Comparison of ENCODE assay signal across 23 mouse cellular contexts in the genomic region with DNA sequence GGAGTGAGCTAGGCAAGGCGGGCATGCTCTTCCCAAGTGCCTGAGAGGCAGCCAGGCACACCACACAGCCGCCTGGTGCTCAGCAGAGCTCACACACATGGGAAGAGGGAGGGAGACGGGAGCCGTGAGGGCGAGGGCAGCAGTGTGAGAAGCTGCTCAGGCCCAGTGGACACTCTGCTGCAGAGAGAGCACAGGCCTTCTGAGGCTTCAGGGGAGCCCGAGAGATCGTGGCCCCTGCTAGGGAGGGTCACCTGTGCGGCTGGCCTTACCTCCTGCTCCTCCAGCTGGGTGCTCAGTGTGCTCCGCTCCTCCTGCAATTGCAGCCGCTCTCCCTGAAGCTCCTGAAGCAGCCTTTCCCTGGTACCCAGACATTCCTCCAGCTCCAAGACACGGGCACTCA. TPM values are rescaled to one million over a fixed set of nuclear protein-coding genes. Genes with fewer than 3 reads are reported as not detected.
A peak's percentile ranks its signal among the peaks of the same experiment; 100 is the strongest.
DNase-seq lines count a peak whose midpoint lies in the region; ATAC-seq and TF ChIP-seq lines count a peak whose summit lies in the region.
"Not testable (repeated sequence)": the region's sequence is repeated elsewhere in the genome, so short reads cannot be mapped to it uniquely, and the experiment has no call there.
"Had no signal": no experiment of that assay in that cellular context is flagged by ENCODE, and none has a peak within 500 bp of the region (broad histone marks: within the 10 kb centered on the region; RNA-seq: fewer than 3 reads in every experiment).

No protein-coding gene starts in this region.

- TF ChIP-seq CTCF in E14TG2a.4 (conservative IDR thresholded peaks at IDR 0.05; ENCODE audit: low read length); stomach, postnatal 0 days (IDR thresholded peaks at IDR 0.05; ENCODE audit: low read depth): not testable (repeated sequence)

- H3K9ac ChIP-seq in midbrain, embryonic 11.5 days (ENCODE audit: low read length); stomach, postnatal 0 days (ENCODE audit: low read length): not testable (repeated sequence)

- 93% methylated on average over 9 of the region's 11 CpGs for WGBS in midbrain, embryonic 11.5 days
- 91% methylated on average over 4 of the region's 11 CpGs for WGBS in stomach, postnatal 0 days

- peaks cover 67% of the 10 kb centered on the region for H3K4me1 ChIP-seq in E14TG2a.4 (replicated peaks; ENCODE audit: low read depth, low read length)
- not testable (repeated sequence) for H3K4me1 ChIP-seq in midbrain, embryonic 11.5 days (ENCODE audit: control insufficient read depth, insufficient read depth, low read length); stomach, postnatal 0 days (replicated peaks; ENCODE audit: control insufficient read depth, insufficient read depth)

- peaks cover 88% of the 10 kb centered on the region for H3K36me3 ChIP-seq in E14TG2a.4 (ENCODE audit: insufficient read depth, low read length)
- not testable (repeated sequence) for H3K36me3 ChIP-seq in midbrain, embryonic 11.5 days (ENCODE audit: control insufficient read depth, insufficient read depth, low read length); stomach, postnatal 0 days (ENCODE audit: control insufficient read depth, insufficient read depth, low read length)

- TF ChIP-seq EP300 in stomach, postnatal 0 days (optimal IDR thresholded peaks at IDR 0.05), result not testable (repeated sequence)

- not testable (repeated sequence) for H3K27me3 ChIP-seq in E14TG2a.4 (ENCODE audit: insufficient read depth, low read length); midbrain, embryonic 11.5 days (ENCODE audit: control insufficient read depth, insufficient read depth, low read length); stomach, postnatal 0 days (ENCODE audit: control insufficient read depth, insufficient read depth, low read length)

- not testable (repeated sequence) for H3K4me2 ChIP-seq in midbrain, embryonic 11.5 days; stomach, postnatal 0 days (replicated peaks; ENCODE audit: low read depth)

- not testable (repeated sequence) for H3K27ac ChIP-seq in midbrain, embryonic 11.5 days (ENCODE audit: low read depth, low read length); stomach, postnatal 0 days (replicated peaks)

- H3K4me3 ChIP-seq in E14TG2a.4 (replicated peaks; ENCODE audit: low read length), result 0 out of 2 replicates have a peak overlapping the region, but pooled peaks have one; percentile 37
- not testable (repeated sequence) for H3K4me3 ChIP-seq in midbrain, embryonic 11.5 days (ENCODE audit: low read depth, low read length); stomach, postnatal 0 days (ENCODE audit: low read depth, low read length)

- not testable (repeated sequence) for H3K9me3 ChIP-seq in E14TG2a.4 (ENCODE audit: low read length); midbrain, embryonic 11.5 days (ENCODE audit: control insufficient read depth, low read length); stomach, postnatal 0 days (ENCODE audit: control insufficient read depth, low read length)

- DNase-seq in heart, adult 11 months, result peak; percentile 79
- DNase-seq in midbrain, embryonic 11.5 days (ENCODE audit: low spot score, missing footprints), result peak; percentile 65
- not testable (repeated sequence) for DNase-seq in stomach, postnatal 0 days (ENCODE audit: low spot score)

- 0 out of 2 replicates have a peak, but pooled peaks have one; percentile 19 for ATAC-seq in erythroblast, adult 5-6 weeks (replicated peaks; ENCODE audit: low FRiP score, poor library complexity, severe bottlenecking)
- peak; percentile 26; the same call in 1 of the 2 replicates for ATAC-seq in erythroid progenitor cell, adult 5-6 weeks (replicated peaks; ENCODE audit: low FRiP score, poor library complexity, severe bottlenecking)
- not testable (repeated sequence) for ATAC-seq in midbrain, embryonic 11.5 days (ENCODE audit: low FRiP score)
- ATAC-seq in stomach, postnatal 0 days (ENCODE audit: low FRiP score, low TSS enrichment), result peak; percentile 23; the same call in 1 of the 2 replicates

RNA-seq across cellular contexts. Expression of gene Kifc1, which starts 6.1 kb away (rescaled TPM):
- total RNA-seq in erythroblast, adult 5-6 weeks (2015; ENCODE audit: low replicate concordance), result 5.0 and 17.6 TPM in 2 replicates
- total RNA-seq in erythroblast, adult 5-6 weeks (2017; ENCODE audit: low replicate concordance), result 47.5 and 80.7 TPM in 2 replicates
- total RNA-seq in erythroid progenitor cell, adult 5-6 weeks (2015; ENCODE audit: low replicate concordance), result 89.3 and 150 TPM in 2 replicates
- total RNA-seq in erythroid progenitor cell, adult 5-6 weeks (2017; ENCODE audit: low replicate concordance), result 479 and 506 TPM in 2 replicates
- polyA plus RNA-seq in midbrain, embryonic 11.5 days (2014; fragmentation: Nextera tagmentation; extraction: Ambion mirVana), result 8.1 and 11.4 TPM in 2 replicates
- 1.3 and 1.7 TPM in 2 replicates for polyA plus RNA-seq in stomach, postnatal 0 days (2015; fragmentation: Nextera tagmentation; extraction: Ambion mirVana)

RNA-seq across cellular contexts. Expression of gene Gm7029, which starts 10.7 kb away (rescaled TPM):
- total RNA-seq in erythroblast, adult 5-6 weeks (2015; ENCODE audit: low replicate concordance), result not detected in 2 replicates
- total RNA-seq in erythroblast, adult 5-6 weeks (2017; ENCODE audit: low replicate concordance), result not detected in 2 replicates
- total RNA-seq in erythroid progenitor cell, adult 5-6 weeks (2015; ENCODE audit: low replicate concordance), result not detected in 2 replicates
- total RNA-seq in erythroid progenitor cell, adult 5-6 weeks (2017; ENCODE audit: low replicate concordance), result not detected in 2 replicates
- not detected in 2 replicates for polyA plus RNA-seq in midbrain, embryonic 11.5 days (2014; fragmentation: Nextera tagmentation; extraction: Ambion mirVana)
- not detected in 2 replicates for polyA plus RNA-seq in stomach, postnatal 0 days (2015; fragmentation: Nextera tagmentation; extraction: Ambion mirVana)
- total RNA-seq: adrenal gland, adult 18-20 months; adrenal gland, adult 2 months; adrenal gland, adult 8-10 months; adrenal gland, postnatal 10 days; adrenal gland, postnatal 14 days; adrenal gland, postnatal 25 days; adrenal gland, postnatal 36 days; adrenal gland, postnatal 4 days; CH12.LX; G1E; MEL had no signal
- polyA plus RNA-seq: activated CD4-positive, CD25-positive, alpha-beta regulatory T cell, adult 4 months; adrenal gland, adult 2 months; brain, embryonic 14.5 days; C2C12; CD4-positive, CD25-positive, alpha-beta regulatory T cell, adult 4 months; cerebellum, adult 2 months; G1E; Patski had no signal

RNA-seq across cellular contexts. Expression of gene Platr17, which starts 20.6 kb away (rescaled TPM):
- total RNA-seq in erythroblast, adult 5-6 weeks (2015; ENCODE audit: low replicate concordance), result not detected in 2 replicates
- 9.7 TPM in 1 of 2 replicates, not detected in the other for total RNA-seq in erythroblast, adult 5-6 weeks (2017; ENCODE audit: low replicate concordance)
- total RNA-seq in erythroid progenitor cell, adult 5-6 weeks (2015; ENCODE audit: low replicate concordance), result not detected in 2 replicates
- total RNA-seq in erythroid progenitor cell, adult 5-6 weeks (2017; ENCODE audit: low replicate concordance), result not detected in 2 replicates
- 0.22 TPM in 1 of 2 replicates, not detected in the other for polyA plus RNA-seq in midbrain, embryonic 11.5 days (2014; fragmentation: Nextera tagmentation; extraction: Ambion mirVana)
- 1.1 TPM in 2 replicates for polyA plus RNA-seq in stomach, postnatal 0 days (2015; fragmentation: Nextera tagmentation; extraction: Ambion mirVana)
- total RNA-seq: adrenal gland, adult 18-20 months; adrenal gland, adult 2 months; adrenal gland, adult 8-10 months; adrenal gland, postnatal 10 days; adrenal gland, postnatal 14 days; adrenal gland, postnatal 25 days; adrenal gland, postnatal 36 days; adrenal gland, postnatal 4 days; CH12.LX; G1E; MEL had no signal
- polyA plus RNA-seq: adrenal gland, adult 2 months; C2C12; Patski had no signal

RNA-seq across cellular contexts. Expression of gene Daxx, which starts 24.9 kb away (rescaled TPM):
- 12.1 and 14.2 TPM in 2 replicates for total RNA-seq in erythroblast, adult 5-6 weeks (2015; ENCODE audit: low replicate concordance)
- total RNA-seq in erythroblast, adult 5-6 weeks (2017; ENCODE audit: low replicate concordance), result 20.4 and 21.7 TPM in 2 replicates
- 18.0 and 23.9 TPM in 2 replicates for total RNA-seq in erythroid progenitor cell, adult 5-6 weeks (2015; ENCODE audit: low replicate concordance)
- total RNA-seq in erythroid progenitor cell, adult 5-6 weeks (2017; ENCODE audit: low replicate concordance), result 23.4 and 29.3 TPM in 2 replicates
- 59.5 and 60.4 TPM in 2 replicates for polyA plus RNA-seq in midbrain, embryonic 11.5 days (2014; fragmentation: Nextera tagmentation; extraction: Ambion mirVana)
- polyA plus RNA-seq in stomach, postnatal 0 days (2015; fragmentation: Nextera tagmentation; extraction: Ambion mirVana), result 18.1 and 22.4 TPM in 2 replicates

RNA-seq across cellular contexts. Expression of gene Tapbp, which starts 31.4 kb away (rescaled TPM):
- total RNA-seq in erythroblast, adult 5-6 weeks (2015; ENCODE audit: low replicate concordance), result 30.7 and 30.9 TPM in 2 replicates
- total RNA-seq in erythroblast, adult 5-6 weeks (2017; ENCODE audit: low replicate concordance), result 34.3 and 39.6 TPM in 2 replicates
- 86.1 and 88.4 TPM in 2 replicates for total RNA-seq in erythroid progenitor cell, adult 5-6 weeks (2015; ENCODE audit: low replicate concordance)
- 88.8 and 97.2 TPM in 2 replicates for total RNA-seq in erythroid progenitor cell, adult 5-6 weeks (2017; ENCODE audit: low replicate concordance)
- polyA plus RNA-seq in midbrain, embryonic 11.5 days (2014; fragmentation: Nextera tagmentation; extraction: Ambion mirVana), result 13.6 and 14.8 TPM in 2 replicates
- 63.7 and 72.4 TPM in 2 replicates for polyA plus RNA-seq in stomach, postnatal 0 days (2015; fragmentation: Nextera tagmentation; extraction: Ambion mirVana)
